Mouse (Mus musculus) heart, adult 2 months (tissue): ENCODE measurements around the gene Morn1. TPM values are rescaled to one million over a fixed set of nuclear protein-coding genes. Genes with fewer than 3 reads are reported as not detected.

Experiments used
- DNase-seq, 2 experiments: peaks; one replicate each; pipeline ENCODE4 v3.0.0; 2021
- H3K27ac ChIP-seq: fragments of 200-600 bp; 2 replicates; pipeline ENCODE4 v1.8.1; 2022
- H3K27me3 ChIP-seq: fragments of 200-500 bp; 2 replicates; pipeline ENCODE4 v1.6.1; 2012; ENCODE audit warnings: mild to moderate bottlenecking, low read length, inconsistent platforms, mixed read lengths; ENCODE audit not compliant: control insufficient read depth, insufficient read depth
- H3K36me3 ChIP-seq: fragments of 200-500 bp; 2 replicates; pipeline ENCODE4 v1.6.1; 2012; ENCODE audit warnings: low read length, inconsistent platforms; ENCODE audit not compliant: control insufficient read depth, insufficient read depth
- H3K4me1 ChIP-seq: fragments of 200-500 bp; 2 replicates; pipeline ENCODE4 v1.6.1; 2011; ENCODE audit warnings: low read length; ENCODE audit not compliant: control insufficient read depth, insufficient read depth
- H3K4me3 ChIP-seq: fragments of 200-600 bp; 2 replicates; pipeline ENCODE4 v1.8.1; 2022
- H3K79me2 ChIP-seq: fragments of 200-500 bp; replicated peaks from 2 replicates; pipeline ENCODE4 v1.6.1; 2012; ENCODE audit warnings: mild to moderate bottlenecking, inconsistent platforms, low read length, moderate library complexity, mixed read lengths; ENCODE audit not compliant: control insufficient read depth, insufficient read depth
- H3K9ac ChIP-seq: fragments of 200-500 bp; 2 replicates; pipeline ENCODE4 v1.6.1; 2012; ENCODE audit warnings: low read depth, mild to moderate bottlenecking, control low read depth, inconsistent platforms, low read length, mixed read lengths
- CTCF ChIP-seq: fragments of 200-600 bp; IDR thresholded peaks from 2 replicates; pipeline ENCODE4 v1.8.1; 2022; ENCODE audit warnings: antibody characterized with exemption, mild to moderate bottlenecking, moderate library complexity
- EP300 ChIP-seq: fragments of 200-500 bp; IDR thresholded peaks from 2 replicates; pipeline ENCODE4 v1.6.1; 2011; ENCODE audit warnings: low read depth, low read length, control low read depth; ENCODE audit not compliant: insufficient read depth
- POLR2A ChIP-seq: fragments of 200-500 bp; IDR thresholded peaks from 2 replicates; pipeline ENCODE4 v1.6.1; 2011; ENCODE audit warnings: mild to moderate bottlenecking, low read depth, low read length, control low read depth; ENCODE audit not compliant: insufficient read depth
- WGBS: fragments of 180-500 bp; shearing (Covaris S2); methylation state at CpG from one replicate; pipeline ENCODE4 v1.1.7; 2018; 5-methylcytosine and 5-hydroxymethylcytosine counted together
- intact Hi-C: fragments of 180-260 bp; cut with DNase I; formaldehyde crosslinking; loops from one replicate; pipeline ENCODE4 v1.15.1; 2025
- polyA plus RNA-seq: library from polyadenylated mRNA; depleted of rRNA; stranded (reverse); fragments of >200 nt; gene quantifications from 2 replicates; pipeline ENCODE4 v1.2.3, GENCODE M21; 2012
- total RNA-seq, 2 experiments: library from RNA; stranded (reverse); gene quantifications; 2 replicates each; pipeline ENCODE4 v1.2.3; 2021

The Morn1 gene
- total and polyA plus RNA-seq, 3 experiments, result 1.1 to 2.5 (median 1.3) TPM

DNA sequence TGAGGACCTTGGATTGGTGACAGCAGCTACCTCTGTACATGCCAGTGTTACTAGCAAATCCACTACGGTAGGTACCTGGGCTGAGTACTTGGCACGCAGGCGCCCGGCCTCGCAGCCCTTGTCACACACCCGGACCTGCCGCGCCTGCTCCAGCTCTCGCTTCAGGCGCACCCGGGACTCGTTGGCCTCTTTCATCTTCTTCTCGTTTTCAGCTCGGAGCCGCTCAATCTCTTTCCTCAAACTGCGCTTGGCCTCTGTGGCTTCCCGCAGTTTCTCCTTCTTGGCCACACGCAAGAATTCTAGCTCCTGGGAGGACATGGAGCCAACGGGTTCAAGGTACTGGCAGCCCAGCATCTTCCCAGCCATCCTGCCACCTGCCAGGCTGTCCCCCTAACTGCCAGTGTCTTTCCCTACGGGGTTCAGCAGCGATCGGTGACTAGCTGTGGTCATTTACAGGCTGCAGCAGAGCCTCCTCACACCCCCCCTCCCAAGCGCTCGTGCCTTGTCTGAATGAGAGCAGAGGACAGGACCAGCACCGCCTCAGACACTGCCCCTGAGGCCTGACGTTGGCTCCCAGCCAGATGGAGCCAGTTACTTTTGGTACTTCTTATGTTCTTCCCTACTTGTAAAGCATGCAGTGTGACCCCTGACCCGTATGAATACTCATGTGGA is 71.6 kb downstream of the Morn1 start:
- Histone ChIP-seq H3K36me3 (peaks cover 11% of the 10 kb centered on the region), H3K4me3 (no peak overlapping the region), H3K27me3 (no peaks in the 10 kb centered on the region), H3K9ac (no peak overlapping the region), H3K79me2 (peaks cover 5% of the 10 kb centered on the region), H3K4me1 (peaks cover 23% of the 10 kb centered on the region), H3K27ac (no peak overlapping the region)
- DNase-seq, result no peak
- no peak for TF ChIP-seq POLR2A
- no peak for TF ChIP-seq CTCF
- TF ChIP-seq EP300, result no peak
- intact Hi-C loops, result no loop called here
- 86% methylated on average over 27 of the region's 27 CpGs for WGBS

- H3K36me3 ChIP-seq, result peaks cover 12% of the 10 kb centered on the region
- no peak overlapping the region for H3K27ac ChIP-seq
- peaks cover 5% of the 10 kb centered on the region for H3K79me2 ChIP-seq
- peaks cover 27% of the 10 kb centered on the region for H3K4me1 ChIP-seq
- no peak overlapping the region for H3K9ac ChIP-seq
- no peak for TF ChIP-seq CTCF
- TF ChIP-seq POLR2A, result no peak
- TF ChIP-seq EP300, result no peak
- no peaks in the 10 kb centered on the region for H3K27me3 ChIP-seq
- no peak for DNase-seq
- intact Hi-C loops, result no loop called here
- no peak overlapping the region for H3K4me3 ChIP-seq
- WGBS, result 69% methylated on average over 8 of the region's 8 CpGs
These were observed 72.2 kb downstream of the Morn1 start for GRCm38 (mm10) chr4:155158543-155158917.

- DNase-seq, result peak in 1 of 2 experiments; percentile 55
- peak overlapping the region; percentile 40 for H3K27ac ChIP-seq
- H3K36me3 ChIP-seq, result peaks cover 7% of the 10 kb centered on the region
- H3K79me2 ChIP-seq, result peaks cover 10% of the 10 kb centered on the region
- TF ChIP-seq EP300 (0 out of 2 replicates have a peak, but pooled peaks have one; percentile 15), CTCF (no peak)
- no peaks in the 10 kb centered on the region for H3K27me3 ChIP-seq
- 31% methylated on average over 7 of the region's 7 CpGs for WGBS
- intact Hi-C loops, result no loop called here
- H3K4me3 ChIP-seq, result no peak overlapping the region
- H3K4me1 ChIP-seq, result peaks cover 49% of the 10 kb centered on the region
- no peak overlapping the region for H3K9ac ChIP-seq
These were observed 76.3 kb downstream of the Morn1 start for GRCm38 (mm10) chr4:155162433-155163319.

- 12% methylated on average over 4 of the region's 4 CpGs for WGBS
- peaks cover 11% of the 10 kb centered on the region for H3K79me2 ChIP-seq
- no peak overlapping the region for H3K4me3 ChIP-seq
- peak overlapping the region; percentile 40 for H3K27ac ChIP-seq
- DNase-seq, result no peak
- peaks cover 7% of the 10 kb centered on the region for H3K36me3 ChIP-seq
- H3K9ac ChIP-seq, result no peak overlapping the region
- TF ChIP-seq CTCF, result no peak
- no peak for TF ChIP-seq POLR2A
- no peak for TF ChIP-seq EP300
- H3K4me1 ChIP-seq, result peaks cover 52% of the 10 kb centered on the region
- H3K27me3 ChIP-seq, result no peaks in the 10 kb centered on the region
- intact Hi-C loops, result no loop called here
These were observed 76.9 kb downstream of the Morn1 start for GRCm38 (mm10) chr4:155163320-155163651.

DNA sequence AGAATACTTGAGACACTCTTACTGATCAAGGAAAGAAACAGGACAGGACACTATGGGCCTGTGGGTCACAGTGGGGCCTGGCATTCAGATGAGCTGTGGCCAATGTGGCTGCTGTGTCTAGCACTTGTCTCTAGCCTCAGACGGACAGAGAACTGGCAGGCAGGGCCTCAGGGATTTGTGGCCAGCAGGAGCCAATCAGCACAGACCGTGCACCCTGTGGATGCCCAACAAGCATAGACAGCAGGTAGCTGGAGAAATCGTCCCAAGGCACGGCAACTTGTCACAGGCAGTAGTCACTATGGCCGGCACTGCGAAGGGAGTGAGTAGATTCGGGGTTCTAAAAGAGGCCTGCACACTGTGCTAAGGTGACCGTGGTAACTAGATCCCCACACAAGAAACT is 77.3 kb downstream of the Morn1 start:
- Histone ChIP-seq H3K4me1 (peaks cover 54% of the 10 kb centered on the region), H3K79me2 (peaks cover 11% of the 10 kb centered on the region), H3K4me3 (no peak overlapping the region), H3K27ac (peak overlapping the region; percentile 29; the same call in 1 of the 2 replicates), H3K9ac (no peak overlapping the region), H3K27me3 (no peaks in the 10 kb centered on the region), H3K36me3 (peaks cover 7% of the 10 kb centered on the region)
- 60% methylated on average over 8 of the region's 8 CpGs for WGBS
- intact Hi-C loops, result loop anchor here (2.0 kb wide), 1 partner anchor 23 kb away; no protein-coding TSS in a partner anchor
- no peak for DNase-seq
- no peak for TF ChIP-seq EP300
- no peak for TF ChIP-seq CTCF
- TF ChIP-seq POLR2A, result no peak

GRCm38 (mm10) chr4:155164550-155164949 is 78.2 kb downstream of the Morn1 start:
- intact Hi-C loops, result loop anchor here (2.0 kb wide), 1 partner anchor 22 kb away; no protein-coding TSS in a partner anchor
- peaks cover 11% of the 10 kb centered on the region for H3K79me2 ChIP-seq
- peaks cover 60% of the 10 kb centered on the region for H3K4me1 ChIP-seq
- H3K4me3 ChIP-seq, result no peak overlapping the region
- peak overlapping the region; percentile 69 for H3K27ac ChIP-seq
- 14% methylated on average over 6 of the region's 6 CpGs for WGBS
- H3K9ac ChIP-seq, result no peak overlapping the region
- no peaks in the 10 kb centered on the region for H3K27me3 ChIP-seq
- peak; percentile 91; the same call in 1 of the 2 replicates for TF ChIP-seq EP300
- no peak for TF ChIP-seq CTCF
- H3K36me3 ChIP-seq, result peaks cover 7% of the 10 kb centered on the region
- peak; percentile 80 to 87 for DNase-seq
